Mouse (Mus musculus): ENCODE measurements at regions not wholly inside any gene's neighbourhood (a gene's known extent, or its start where the extent isn't known, plus 50 kb on each side); places are given as distances from the start of the nearest gene placed in this dataset.

DNA sequence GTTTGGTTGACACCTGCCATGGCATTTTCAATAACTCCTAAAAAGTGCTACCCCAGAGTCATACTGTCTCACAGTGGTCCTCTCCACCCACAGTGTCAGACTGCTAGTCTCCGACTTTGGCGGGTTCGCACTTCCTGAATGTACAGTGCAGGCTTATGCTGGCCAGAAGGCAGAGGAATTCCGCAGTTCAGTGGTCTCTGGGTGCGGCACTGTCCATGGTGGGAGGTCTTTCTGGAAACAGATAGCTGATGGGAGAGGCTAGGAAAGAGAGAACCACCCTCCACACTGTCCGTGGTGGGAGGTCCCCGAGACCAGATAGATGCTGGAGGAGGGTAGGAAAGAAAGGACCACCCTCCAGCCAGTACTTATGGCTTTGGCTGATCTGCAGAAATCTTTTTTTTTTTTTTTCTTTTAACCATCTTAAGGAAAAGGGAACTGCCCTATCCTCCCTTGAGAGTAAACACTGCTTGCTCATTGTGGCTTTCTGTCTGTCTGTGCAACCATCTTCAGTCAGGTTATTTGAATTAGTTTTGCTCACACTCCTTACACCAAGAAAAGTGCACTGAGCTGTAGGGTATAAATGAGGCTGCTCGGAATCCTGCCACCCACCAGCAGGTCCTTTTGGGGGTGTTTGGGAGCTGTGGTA lies 227.2 kb downstream of the Kcnrg start:
- TF ChIP-seq CTCF (IDR thresholded peaks at IDR 0.05; ENCODE audit: extremely low read depth, insufficient read length, insufficient replicate concordance, low read depth, low read length) (no peak), POLR2A (IDR thresholded peaks at IDR 0.05; ENCODE audit: low read depth, low read length) (no peak)

Data from small intestine, adult 2 months (tissue).